Mouse (Mus musculus) liver, embryonic 13.5 days (tissue): ENCODE measurements around the gene Nos2. TPM values are rescaled to one million over a fixed set of nuclear protein-coding genes. Genes with fewer than 3 reads are reported as not detected.

Source experiments
- ATAC-seq: fragments of 200-750 bp; cut with Nextera tagmentation; 2 replicates; pipeline ENCODE4 v1.8.0; 2017; ENCODE audit warnings: low read depth, mild to moderate bottlenecking, moderate number of reproducible peaks, moderate library complexity
- DNase-seq: peaks from one replicate; pipeline ENCODE4 v3.0.0; 2022
- H3K27ac ChIP-seq: fragments of 300-500 bp; sonication (generic); 2 replicates; pipeline ENCODE4 v1.5.1; 2015; ENCODE audit warnings: moderate library complexity, mild to moderate bottlenecking, inconsistent platforms
- H3K27me3 ChIP-seq: fragments of 300-500 bp; sonication (generic); 2 replicates; pipeline ENCODE4 v1.6.1; 2015; ENCODE audit warnings: mild to moderate bottlenecking, inconsistent platforms
- H3K36me3 ChIP-seq: fragments of 300-500 bp; sonication (generic); 2 replicates; pipeline ENCODE4 v1.6.1; 2015; ENCODE audit warnings: mild to moderate bottlenecking, inconsistent platforms
- H3K4me1 ChIP-seq: fragments of 300-500 bp; sonication (generic); replicated peaks from 2 replicates; pipeline ENCODE4 v1.6.1; 2015; ENCODE audit warnings: inconsistent platforms
- H3K4me2 ChIP-seq: fragments of 300-500 bp; sonication (generic); 2 replicates; pipeline ENCODE4 v1.6.1; 2015; ENCODE audit warnings: inconsistent platforms, mild to moderate bottlenecking, moderate library complexity
- H3K4me3 ChIP-seq: fragments of 300-500 bp; sonication (generic); replicated peaks from 2 replicates; pipeline ENCODE4 v1.5.1; 2015; ENCODE audit warnings: mild to moderate bottlenecking, inconsistent platforms
- H3K9ac ChIP-seq: fragments of 300-500 bp; sonication (generic); 2 replicates; pipeline ENCODE4 v1.6.1; 2015; ENCODE audit warnings: mild to moderate bottlenecking, inconsistent platforms
- H3K9me3 ChIP-seq: fragments of 300-500 bp; sonication (generic); replicated peaks from 2 replicates; pipeline ENCODE4 v1.6.1; 2016; ENCODE audit warnings: inconsistent platforms
- WGBS: fragments of 180-500 bp; shearing (Covaris S2); methylation state at CpG from one replicate; pipeline ENCODE4 v1.1.7; 2015; ENCODE audit not compliant: insufficient replicate concordance; 5-methylcytosine and 5-hydroxymethylcytosine counted together
- polyA plus RNA-seq: library from polyadenylated mRNA; unstranded; fragments of >200 nt; fragmentation: Nextera tagmentation; extraction: Ambion mirVana; gene quantifications from 2 replicates; pipeline ENCODE4 v1.2.1, GENCODE M21; 2015

Nos2 gene
- polyA plus RNA-seq, 1 experiment from 2014 or later = 0.02 TPM

DNA sequence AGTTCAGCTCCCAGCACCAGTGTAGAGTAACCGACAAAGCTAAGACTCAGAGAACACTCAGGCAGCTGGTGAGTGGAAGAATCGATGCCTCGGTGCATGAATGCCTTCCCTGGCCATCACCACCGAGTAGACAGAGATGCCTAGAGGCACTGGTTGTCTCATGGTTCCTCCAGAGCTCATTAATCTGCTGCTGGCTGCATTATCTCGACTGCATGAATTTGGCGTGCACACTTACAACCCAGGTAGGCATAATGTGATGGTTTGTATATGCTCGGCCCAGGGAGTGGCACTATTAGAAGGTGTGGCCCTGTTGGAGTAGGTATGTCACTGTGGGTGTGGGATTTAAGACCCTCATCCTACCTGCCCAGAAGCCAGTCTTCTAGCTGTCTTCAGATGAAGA lies 88.3 kb downstream of the Nos2 start:
- Histone ChIP-seq H3K36me3 (no peaks in the 10 kb centered on the region), H3K4me2 (no peak overlapping the region), H3K9ac (no peak overlapping the region), H3K9me3 (no peaks in the 10 kb centered on the region), H3K4me3 (no peak overlapping the region), H3K27me3 (no peaks in the 10 kb centered on the region), H3K4me1 (peaks cover 40% of the 10 kb centered on the region), H3K27ac (no peak overlapping the region)
- WGBS = 76% methylated on average over 7 of the region's 7 CpGs
- ATAC-seq (no peak), DNase-seq (no peak)

Other genes with a start within 250 kb of the Nos2 start
- 6.4 and 6.5 TPM in 2 replicates for gene Nlk, start 223.4 kb upstream of the Nos2 start, polyA plus RNA-seq
- 24.2 and 26.5 TPM in 2 replicates for gene Ccnq, start 169.1 kb upstream of the Nos2 start, polyA plus RNA-seq
- gene Lyrm9, start 94.2 kb upstream of the Nos2 start, polyA plus RNA-seq = 21.4 and 21.7 TPM in 2 replicates
- 64.8 and 69.1 TPM in 2 replicates for gene Lgals9, start 64.2 kb downstream of the Nos2 start, polyA plus RNA-seq
- gene Ksr1, start 225.6 kb downstream of the Nos2 start, polyA plus RNA-seq = 1.8 and 2.3 TPM in 2 replicates